Mouse (Mus musculus) neural tube, embryonic 11.5 days (tissue): Measurements from ENCODE around the gene Ints5. TPM values are rescaled to one million over a fixed set of nuclear protein-coding genes. Genes with fewer than 3 reads are reported as not detected.
A peak's percentile ranks its signal among the peaks of the same experiment; 100 is the strongest.

ENCODE experiments used
- ATAC-seq: fragments of 200-750 bp; cut with Nextera tagmentation; 2 replicates; pipeline ENCODE4 v1.8.0; 2017; ENCODE audit warnings: moderate number of reproducible peaks, mild to moderate bottlenecking, moderate TSS enrichment, moderate library complexity; ENCODE audit not compliant: insufficient read depth, low FRiP score, low TSS enrichment
- DNase-seq: peaks from one replicate; pipeline ENCODE4 v3.0.0-alpha.2; 2015; ENCODE audit warnings: low spot score
- H3K27ac ChIP-seq: fragments of 300-500 bp; sonication (generic); 2 replicates; pipeline ENCODE4 v1.5.1; 2014; ENCODE audit warnings: low read depth, mild to moderate bottlenecking, low read length
- H3K27me3 ChIP-seq: fragments of 300-500 bp; sonication (generic); 2 replicates; pipeline ENCODE4 v1.6.1; 2014; ENCODE audit warnings: mild to moderate bottlenecking, low read length, mixed read lengths; ENCODE audit not compliant: control insufficient read depth, insufficient read depth
- H3K36me3 ChIP-seq: fragments of 300-500 bp; sonication (generic); 2 replicates; pipeline ENCODE4 v1.6.1; 2014; ENCODE audit warnings: mild to moderate bottlenecking, low read length, moderate library complexity, mixed read lengths; ENCODE audit not compliant: control insufficient read depth, insufficient read depth
- H3K4me1 ChIP-seq: fragments of 300-500 bp; sonication (generic); 2 replicates; pipeline ENCODE4 v1.6.1; 2014; ENCODE audit warnings: low read length, mixed read lengths; ENCODE audit not compliant: control insufficient read depth, insufficient read depth
- H3K4me2 ChIP-seq: fragments of 300-500 bp; sonication (generic); 2 replicates; pipeline ENCODE4 v1.6.1; 2014; ENCODE audit warnings: low read depth, mild to moderate bottlenecking, moderate library complexity
- H3K4me3 ChIP-seq: fragments of 300-500 bp; sonication (generic); 2 replicates; pipeline ENCODE4 v1.5.1; 2014; ENCODE audit warnings: low read depth, low read length
- H3K9ac ChIP-seq: fragments of 300-500 bp; sonication (generic); 2 replicates; pipeline ENCODE4 v1.6.1; 2014; ENCODE audit warnings: mild to moderate bottlenecking, low read length
- H3K9me3 ChIP-seq: fragments of 300-500 bp; sonication (generic); 2 replicates; pipeline ENCODE4 v1.6.1; 2016; ENCODE audit warnings: low read length; ENCODE audit not compliant: control insufficient read depth
- WGBS: fragments of 180-500 bp; shearing (Covaris S2); extraction: QIAGEN DNeasy Blood & Tissue Kit; methylation state at CpG from one replicate; pipeline ENCODE4 v1.1.7; 2014; 5-methylcytosine and 5-hydroxymethylcytosine counted together
- polyA plus RNA-seq: library from polyadenylated mRNA; unstranded; fragments of >200 nt; fragmentation: Nextera tagmentation; extraction: Ambion mirVana; gene quantifications from 2 replicates; pipeline ENCODE4 v1.2.1, GENCODE M21; 2014

Gene Ints5
- polyA plus RNA-seq, 1 experiment from 2014 or later = 49.9 TPM

- peaks cover 6% of the 10 kb centered on the region for H3K36me3 ChIP-seq
- no peak overlapping the region for H3K27ac ChIP-seq
- 15% methylated on average over 11 of the region's 11 CpGs for whole genome bisulfite sequencing
- H3K4me1 ChIP-seq = peaks cover 5% of the 10 kb centered on the region; the same call in 1 of the 2 replicates
- H3K4me2 ChIP-seq = peak overlapping the region; percentile 82
- H3K27me3 ChIP-seq = no peaks in the 10 kb centered on the region
- peak; percentile 28; the same call in 1 of the 2 replicates for ATAC-seq
- peak overlapping the region; percentile 64 for H3K4me3 ChIP-seq
- peak overlapping the region; percentile 78 for H3K9ac ChIP-seq
- no peak for DNase-seq
- no peaks in the 10 kb centered on the region for H3K9me3 ChIP-seq
Measured at GRCm38 (mm10) chr19:8930117-8930516, 37.3 kb downstream of the Ints5 start.

DNA sequence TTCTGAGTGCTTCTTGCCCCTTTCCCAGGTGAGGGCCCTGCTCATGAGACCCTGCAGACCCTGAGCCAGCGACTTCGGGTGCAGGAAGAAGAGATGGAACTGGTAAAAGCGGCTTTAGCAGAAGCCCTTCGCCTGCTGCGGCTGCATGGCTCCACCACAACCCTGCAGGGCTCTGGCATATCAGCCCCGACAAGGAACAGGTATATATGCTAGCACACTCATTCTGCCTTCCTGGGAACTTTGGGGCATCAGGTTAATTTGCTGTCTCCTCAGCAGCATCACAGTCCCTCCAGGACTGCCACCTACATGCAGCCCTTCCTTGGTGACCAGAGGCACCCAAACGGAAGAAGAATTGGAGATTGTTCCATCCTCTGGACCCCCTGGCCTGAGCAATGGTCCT lies 38.0 kb downstream of the Ints5 start:
- Histone ChIP-seq H3K4me3 (no peak overlapping the region), H3K4me1 (peaks cover 5% of the 10 kb centered on the region; the same call in 1 of the 2 replicates), H3K27ac (no peak overlapping the region), H3K9ac (no peak overlapping the region; the same call in 1 of the 2 replicates), H3K9me3 (no peaks in the 10 kb centered on the region), H3K4me2 (no peak overlapping the region; the same call in 1 of the 2 replicates), H3K36me3 (peaks cover 4% of the 10 kb centered on the region), H3K27me3 (no peaks in the 10 kb centered on the region)
- 83% methylated on average over 7 of the region's 7 CpGs for WGBS
- no peak for ATAC-seq
- DNase-seq = no peak

GRCm38 (mm10) chr19:8936736-8937135 lies 43.9 kb downstream of the Ints5 start:
- H3K36me3 ChIP-seq = no peaks in the 10 kb centered on the region
- H3K4me3 ChIP-seq = no peak overlapping the region
- 94% methylated on average over 2 of the region's 2 CpGs for WGBS
- ATAC-seq = no peak
- no peak for DNase-seq
- no peak overlapping the region for H3K27ac ChIP-seq
- H3K4me1 ChIP-seq = 0 out of 2 replicates have a peak, but pooled peaks cover 3% of the 10 kb centered on the region
- no peaks in the 10 kb centered on the region for H3K9me3 ChIP-seq
- H3K9ac ChIP-seq = no peak overlapping the region
- no peak overlapping the region for H3K4me2 ChIP-seq
- no peaks in the 10 kb centered on the region for H3K27me3 ChIP-seq

GRCm38 (mm10) chr19:8940526-8941133 lies 47.8 kb downstream of the Ints5 start:
- 0 out of 2 replicates have a peak overlapping the region, but pooled peaks have one; percentile 6 for H3K4me3 ChIP-seq
- H3K36me3 ChIP-seq = peaks cover 6% of the 10 kb centered on the region
- peaks cover 9% of the 10 kb centered on the region; the same call in 1 of the 2 replicates for H3K4me1 ChIP-seq
- H3K9me3 ChIP-seq = no peaks in the 10 kb centered on the region
- peak overlapping the region; percentile 42 for H3K4me2 ChIP-seq
- peak overlapping the region; percentile 99; the same call in 1 of the 2 replicates for H3K9ac ChIP-seq
- WGBS = 77% methylated on average over 15 of the region's 15 CpGs
- H3K27me3 ChIP-seq = no peaks in the 10 kb centered on the region
- ATAC-seq (no peak), DNase-seq (no peak)
- H3K27ac ChIP-seq = no peak overlapping the region

DNA sequence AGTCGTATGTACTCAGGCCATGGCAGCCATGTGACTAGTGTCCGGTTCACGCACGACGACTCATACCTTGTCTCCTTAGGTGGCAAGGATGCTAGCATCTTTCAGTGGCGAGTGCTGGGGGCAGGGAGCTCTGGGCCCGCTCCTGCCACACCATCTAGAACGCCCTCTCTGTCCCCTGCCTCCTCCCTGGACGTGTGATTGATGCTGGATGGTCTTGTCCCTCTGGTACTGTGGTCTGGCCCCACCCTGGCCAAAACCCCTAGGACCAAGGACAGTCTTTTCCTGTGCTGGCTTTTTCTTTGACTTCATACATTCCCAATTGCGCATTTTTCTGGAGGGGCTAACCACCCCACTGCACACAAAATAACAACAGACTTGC lies 48.3 kb downstream of the Ints5 start:
- Histone ChIP-seq H3K4me3 (peak overlapping the region; percentile 96), H3K27ac (peak overlapping the region; percentile 98), H3K27me3 (no peaks in the 10 kb centered on the region), H3K36me3 (peaks cover 9% of the 10 kb centered on the region), H3K4me1 (peaks cover 9% of the 10 kb centered on the region; the same call in 1 of the 2 replicates), H3K4me2 (peak overlapping the region; percentile 42), H3K9ac (peak overlapping the region; percentile 99), H3K9me3 (no peaks in the 10 kb centered on the region)
- DNase-seq = no peak
- peak; percentile 46; the same call in 1 of the 2 replicates for ATAC-seq
- WGBS = 25% methylated on average over 10 of the region's 10 CpGs

GRCm38 (mm10) chr19:8941515-8942217 lies 48.9 kb downstream of the Ints5 start, which contains the start of gene Mta2:
Gene Mta2, plus strand, starts transcription at chr19:8941875.
- under 1% methylated on average over 64 of the region's 64 CpGs for WGBS
- peaks cover 13% of the 10 kb centered on the region for H3K36me3 ChIP-seq

GRCm38 (mm10) chr19:8942276-8942964 lies 49.6 kb downstream of the Ints5 start:
- Histone ChIP-seq H3K9me3 (no peaks in the 10 kb centered on the region), H3K4me1 (peaks cover 9% of the 10 kb centered on the region; the same call in 1 of the 2 replicates), H3K9ac (peak overlapping the region; percentile 99), H3K4me2 (peak overlapping the region; percentile 42), H3K27me3 (no peaks in the 10 kb centered on the region), H3K4me3 (peak overlapping the region; percentile 96), H3K36me3 (peaks cover 18% of the 10 kb centered on the region), H3K27ac (peak overlapping the region; percentile 98)
- ATAC-seq (peak; percentile 61), DNase-seq (no peak)
- WGBS = under 1% methylated on average over 46 of the region's 46 CpGs

More at GRCm38 (mm10) chr19:8941515-8942217, 48.9 kb downstream of the Ints5 start, which contains the start of gene Mta2:
- DNase-seq (peak; percentile 98), ATAC-seq (peak; percentile 95)
- H3K27ac ChIP-seq = peak within 1 kb of the TSS; percentile 98
- H3K27me3 ChIP-seq = no peaks in the 10 kb centered on the region
- H3K4me2 ChIP-seq = peak within 1 kb of the TSS; percentile 42
- peaks cover 9% of the 10 kb centered on the region; the same call in 1 of the 2 replicates for H3K4me1 ChIP-seq
- peak within 1 kb of the TSS; percentile 96 for H3K4me3 ChIP-seq
- H3K9ac ChIP-seq = peak within 1 kb of the TSS; percentile 99
- H3K9me3 ChIP-seq = no peaks in the 10 kb centered on the region

DNA sequence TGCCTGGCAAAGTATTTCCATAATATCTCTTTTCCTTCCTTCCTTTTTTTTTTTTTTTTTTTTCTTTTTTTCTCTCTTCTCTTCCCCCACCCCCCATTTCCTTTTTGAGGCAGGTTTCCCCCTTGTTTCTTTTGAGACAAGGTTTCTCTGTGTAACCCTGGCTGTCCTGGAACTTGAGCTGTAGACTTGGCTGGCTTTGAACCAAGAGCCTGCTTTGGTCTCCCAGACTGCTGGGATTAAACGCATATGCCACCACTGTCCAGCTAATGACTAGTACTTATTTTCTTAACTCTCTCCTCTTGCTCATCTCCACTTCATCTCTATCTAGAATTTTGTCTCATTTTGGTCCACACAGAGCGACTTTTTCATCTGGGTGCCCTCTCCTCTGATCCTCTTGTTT lies 50.2 kb downstream of the Ints5 start:
- no peaks in the 10 kb centered on the region for H3K27me3 ChIP-seq
- peak overlapping the region; percentile 42 for H3K4me2 ChIP-seq
- peaks cover 9% of the 10 kb centered on the region; the same call in 1 of the 2 replicates for H3K4me1 ChIP-seq
- WGBS = 67% methylated on average over 2 of the region's 2 CpGs
- DNase-seq (no peak), ATAC-seq (no peak)
- H3K4me3 ChIP-seq = peak overlapping the region; percentile 96
- peaks cover 20% of the 10 kb centered on the region for H3K36me3 ChIP-seq
- H3K27ac ChIP-seq = no peak overlapping the region
- H3K9ac ChIP-seq = peak overlapping the region; percentile 99
- H3K9me3 ChIP-seq = no peaks in the 10 kb centered on the region
